Mouse (Mus musculus): ENCODE measurements around the gene Esp34.

The Esp34 gene

GRCm38 (mm10) chr17:38553892-38554291 lies at the start of gene Esp34:
TSS of gene Esp34 (plus strand) at chr17:38554192.
- DNase-seq (ENCODE audit: low spot score): no peak

- DNase-seq (ENCODE audit: low spot score): no peak
Observed at GRCm38 (mm10) chr17:38562527-38562926, 8.5 kb downstream of the Esp34 start.

All from retina, embryonic 14.5 days (tissue).